Mouse (Mus musculus): Measurements from ENCODE around the gene Rnf113a2.

DNA sequence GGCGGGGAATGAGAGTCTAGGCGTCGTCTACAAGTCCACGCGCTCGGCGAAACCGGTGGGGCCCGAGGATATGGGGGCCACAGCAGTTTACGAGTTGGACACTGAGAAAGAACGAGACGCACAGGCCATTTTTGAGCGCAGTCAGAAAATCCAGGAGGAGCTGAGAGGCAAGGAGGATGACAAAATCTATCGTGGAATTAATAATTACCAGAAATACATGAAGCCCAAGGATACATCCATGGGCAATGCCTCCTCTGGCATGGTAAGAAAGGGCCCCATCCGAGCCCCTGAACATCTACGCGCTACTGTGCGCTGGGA is 568 bp downstream of the Rnf113a2 start:
- TF ChIP-seq POLR2A (IDR thresholded peaks at IDR 0.05; ENCODE audit: insufficient read depth, low read depth, low read length), result no peak
- no peak for TF ChIP-seq CTCF (IDR thresholded peaks at IDR 0.05)

Measured in heart, adult 2 months (tissue).